In the genomic region with DNA sequence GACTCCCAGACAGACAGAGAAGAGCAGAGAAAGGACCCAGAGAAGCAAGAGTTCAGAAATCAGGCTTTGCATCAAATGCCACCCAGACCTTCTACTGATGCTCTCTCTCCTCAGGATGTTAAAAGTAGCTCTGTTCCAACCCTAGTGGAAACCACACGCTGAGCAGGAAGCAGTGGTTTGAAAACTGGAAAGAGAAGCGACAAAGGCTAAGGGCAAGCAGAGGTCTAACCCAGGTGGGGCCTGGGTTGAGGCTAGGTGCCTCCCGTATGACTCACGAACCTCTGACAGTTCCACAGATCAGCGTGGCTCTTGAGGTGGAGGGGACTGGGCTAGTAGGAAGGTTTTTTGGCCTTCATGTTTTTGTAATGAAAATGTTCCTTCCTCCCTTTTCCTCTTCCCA, we compare ENCODE assay signal across 17 mouse cellular contexts. TPM values are rescaled to one million over a fixed set of nuclear protein-coding genes. Genes with fewer than 3 reads are reported as not detected.
A peak's percentile ranks its signal among the peaks of the same experiment; 100 is the strongest.
DNase-seq lines count a peak whose midpoint lies in the region; ATAC-seq and TF ChIP-seq lines count a peak whose summit lies in the region.
"Had no signal": no experiment of that assay in that cellular context is flagged by ENCODE, and none has a peak within 500 bp of the region (broad histone marks: within the 10 kb centered on the region; RNA-seq: fewer than 3 reads in every experiment).

No protein-coding gene starts in this region.

- DNase-seq in CH12.LX (ENCODE audit: extremely low read depth) = peak; percentile 47
- DNase-seq in thymus, adult 18-20 months = peak; percentile 39 to 70
- DNase-seq in gastrocnemius, postnatal 14 days = no peak
- no peak for DNase-seq in cerebellum, adult 8-10 months
- no peak for DNase-seq in left cerebral cortex, adult 18-20 months (ENCODE audit: low spot score in 2 of 2)
- DNase-seq: adrenal gland, postnatal 36 days; cerebellum, postnatal 14 days; kidney, adult 9 months; kidney, postnatal 36 days; liver, postnatal 0 days had no signal

- intact Hi-C loops in gastrocnemius, postnatal 14 days (cut with DNase I; ENCODE audit: low total_unique reads) = loop anchor here (5.0 kb wide), 1 partner anchor 37 kb away; no protein-coding TSS in a partner anchor

- in situ Hi-C loops in CH12.LX (cut with MboI; ENCODE audit: low pct_ligation_motif_present, low pct_unique_long_range_greater_than_20kb, low sequenced_read_pairs) = no loop called here

- peak; percentile 26 to 28 for ATAC-seq in hematopoietic stem cell, adult 5-6 weeks (replicated peaks in 1 of 2; ENCODE audit: insufficient read depth in 1 of 2, low FRiP score in 2 of 2, low TSS enrichment in 1 of 2, low read depth in 1 of 2, poor library complexity in 2 of 2, severe bottlenecking in 2 of 2)
- no peak for ATAC-seq in neural tube, embryonic 15.5 days (ENCODE audit: low FRiP score)
- ATAC-seq: forebrain, embryonic 15.5 days; liver, postnatal 0 days had no signal

- no peak for TF ChIP-seq EP300 in CH12.LX (IDR thresholded peaks at IDR 0.05; ENCODE audit: low read length)

- no peak for TF ChIP-seq RAD21 in CH12.LX (IDR thresholded peaks at IDR 0.05; ENCODE audit: low read depth, low read length)

- no peak overlapping the region for H3K9ac ChIP-seq in CH12.LX (ENCODE audit: insufficient read depth, low read depth)
- no peak overlapping the region for H3K9ac ChIP-seq in neural tube, embryonic 15.5 days (replicated peaks)
- H3K9ac ChIP-seq: forebrain, embryonic 15.5 days; heart, embryonic 12.5 days; limb, embryonic 15.5 days; liver, postnatal 0 days had no signal

- dilution Hi-C loops in CH12.LX (cut with MboI; ENCODE audit: extremely low pct_ligation_motif_present, extremely low pct_unique_long_range_greater_than_20kb, low sequenced_read_pairs) = no loop called here

- no peak overlapping the region for H3K27ac ChIP-seq in CH12.LX (ENCODE audit: insufficient read depth, low read depth)
- H3K27ac ChIP-seq in neural tube, embryonic 15.5 days (replicated peaks) = no peak overlapping the region
- H3K27ac ChIP-seq: forebrain, embryonic 15.5 days; limb, embryonic 15.5 days; stomach, postnatal 0 days had no signal

- H3K9me3 ChIP-seq in CH12.LX (replicated peaks; ENCODE audit: low read length) = peaks cover 3% of the 10 kb centered on the region
- H3K9me3 ChIP-seq in neural tube, embryonic 15.5 days (replicated peaks) = no peaks in the 10 kb centered on the region
- H3K9me3 ChIP-seq: forebrain, embryonic 15.5 days; heart, embryonic 12.5 days; limb, embryonic 15.5 days had no signal

- H3K4me3 ChIP-seq in CH12.LX (replicated peaks in 1 of 3; ENCODE audit: low read depth in 2 of 3, low read length in 2 of 3, poor library complexity in 1 of 3) = no peak overlapping the region
- no peak overlapping the region for H3K4me3 ChIP-seq in neural tube, embryonic 15.5 days (replicated peaks)
- H3K4me3 ChIP-seq: forebrain, embryonic 15.5 days; heart, embryonic 12.5 days; limb, embryonic 15.5 days had no signal

- TF ChIP-seq CTCF in CH12.LX (conservative IDR thresholded peaks at IDR 0.05 in 1 of 2, IDR thresholded peaks at IDR 0.05 in 1 of 2; ENCODE audit: low read depth in 2 of 2, low read length in 2 of 2) = no peak

- 96% methylated on average over 5 of the region's 5 CpGs for WGBS in neural tube, embryonic 15.5 days

- no peak for TF ChIP-seq POLR2A in CH12.LX (IDR thresholded peaks at IDR 0.05; ENCODE audit: low read depth, low read length)

- no peaks in the 10 kb centered on the region for H3K27me3 ChIP-seq in CH12.LX (replicated peaks)
- H3K27me3 ChIP-seq in neural tube, embryonic 15.5 days (replicated peaks) = no peaks in the 10 kb centered on the region
- H3K27me3 ChIP-seq: forebrain, embryonic 15.5 days; limb, embryonic 15.5 days had no signal

- H3K4me2 ChIP-seq in CH12.LX (ENCODE audit: insufficient read depth, low read depth, poor library complexity, severe bottlenecking) = no peak overlapping the region
- H3K4me2 ChIP-seq in neural tube, embryonic 15.5 days = no peak overlapping the region
- H3K4me2 ChIP-seq: forebrain, embryonic 15.5 days; heart, embryonic 12.5 days; limb, embryonic 15.5 days; midbrain, embryonic 11.5 days had no signal

- peaks cover under 1% of the 10 kb centered on the region for H3K79me2 ChIP-seq in CH12.LX (replicated peaks; ENCODE audit: control insufficient read depth, extremely low read depth, insufficient read depth, poor library complexity, severe bottlenecking)

- H3K4me1 ChIP-seq in CH12.LX (ENCODE audit: control insufficient read depth in 1 of 2, insufficient read depth in 2 of 2) = peaks cover 8 to 60% of the 10 kb centered on the region in 2 experiments; a peak in 3 of 4 replicates
- peaks cover 20% of the 10 kb centered on the region for H3K4me1 ChIP-seq in neural tube, embryonic 15.5 days

- H3K36me3 ChIP-seq in CH12.LX (replicated peaks in 1 of 2; ENCODE audit: control insufficient read depth in 1 of 2, insufficient read depth in 1 of 2, low read length in 1 of 2) = no peaks in the 10 kb centered on the region
- no peaks in the 10 kb centered on the region for H3K36me3 ChIP-seq in neural tube, embryonic 15.5 days
- H3K36me3 ChIP-seq: forebrain, embryonic 15.5 days; heart, embryonic 12.5 days; limb, embryonic 15.5 days had no signal

TF ChIP-seq in CH12.LX, 34 proteins besides CTCF, POLR2A, EP300 and RAD21:
- TF ChIP-seq MXI1 (IDR thresholded peaks at IDR 0.05; ENCODE audit: low read depth, low read length) (no peak), E2F4 (IDR thresholded peaks at IDR 0.05; ENCODE audit: insufficient replicate concordance, low read depth, low read length) (no peak), MAX (IDR thresholded peaks at IDR 0.05; ENCODE audit: low read length) (no peak), TBP (conservative IDR thresholded peaks at IDR 0.05; ENCODE audit: low read depth, low read length) (no peak), SIN3A (IDR thresholded peaks at IDR 0.05; ENCODE audit: low read length) (no peak), ZC3H11A (IDR thresholded peaks at IDR 0.05; ENCODE audit: low read depth, low read length) (no peak), SMC3 (IDR thresholded peaks at IDR 0.05; ENCODE audit: low read depth, low read length) (no peak), CHD1 (IDR thresholded peaks at IDR 0.05; ENCODE audit: low read depth, low read length) (no peak), ZMIZ1 (IDR thresholded peaks at IDR 0.05; ENCODE audit: low read depth, low read length) (no peak), ZNF384 (IDR thresholded peaks at IDR 0.05; ENCODE audit: low read depth, low read length) (no peak), KAT2A (IDR thresholded peaks at IDR 0.05; ENCODE audit: insufficient replicate concordance, low read length) (no peak), RCOR1 (conservative IDR thresholded peaks at IDR 0.05; ENCODE audit: low read depth, low read length) (no peak), HCFC1 (IDR thresholded peaks at IDR 0.05; ENCODE audit: low read depth, low read length) (no peak), NELFE (IDR thresholded peaks at IDR 0.05; ENCODE audit: low read depth, low read length) (no peak), CHD2 (IDR thresholded peaks at IDR 0.05; ENCODE audit: low read length) (no peak)

RNA-seq across cellular contexts. Expression of a gene that starts 4.9 kb away (rescaled TPM):
- total RNA-seq in CH12.LX (2012; rRNA removed) (46.1 and 56.1 TPM in 2 replicates), CH12.LX (2014; rRNA removed) (42.4 and 43.1 TPM in 2 replicates)
- 65.4 and 88.6 TPM in 2 replicates for polyA plus RNA-seq in CH12.LX (2012; ENCODE audit: insufficient read length, low read depth)
- total RNA-seq in hematopoietic stem cell, adult 5-6 weeks (2017) = 19.2 and 32.6 TPM in 2 replicates
- 10 to 100 TPM in 1 of 2 experiments, 1 to 10 TPM in 1; 7.9 to 10.0 TPM for total RNA-seq in gastrocnemius, postnatal 14 days (2021)
- 42.4 and 42.6 TPM in 2 replicates for polyA plus RNA-seq in neural tube, embryonic 15.5 days (2015; fragmentation: Nextera tagmentation; extraction: Ambion mirVana)
- total RNA-seq in left cerebral cortex, adult 18-20 months (2021) = 10 to 100 TPM; 34.7 to 35.8 TPM

RNA-seq across cellular contexts. Expression of a gene that starts 9.6 kb away (rescaled TPM):
- 32.2 and 32.6 TPM in 2 replicates for total RNA-seq in CH12.LX (2012; rRNA removed)
- 40.2 and 40.3 TPM in 2 replicates for total RNA-seq in CH12.LX (2014; rRNA removed)
- polyA plus RNA-seq in CH12.LX (2012; ENCODE audit: insufficient read length, low read depth) = 52.2 and 54.1 TPM in 2 replicates
- 51.2 and 56.5 TPM in 2 replicates for total RNA-seq in hematopoietic stem cell, adult 5-6 weeks (2017)
- total RNA-seq in gastrocnemius, postnatal 14 days (2021) = 1 to 10 TPM; 1.8 to 2.1 TPM
- polyA plus RNA-seq in neural tube, embryonic 15.5 days (2015; fragmentation: Nextera tagmentation; extraction: Ambion mirVana) = 1.0 and 4.8 TPM in 2 replicates
- total RNA-seq in left cerebral cortex, adult 18-20 months (2021) = 1 to 10 TPM; 3.6 to 3.8 TPM

Comparison
In these comparisons a context has a peak if more than half of its experiments do, and no peak if none do; other contexts are left out.
1. DNase-seq: peak in CH12.LX (single experiment) and thymus, adult 18-20 months (2 of 2); none in gastrocnemius, postnatal 14 days (single experiment), cerebellum, adult 8-10 months (single experiment) and left cerebral cortex, adult 18-20 months (0 of 2).
2. RNA of a gene that starts 9.6 kb away (total RNA-seq): 51.2 to 56.5 TPM in hematopoietic stem cell, adult 5-6 weeks and 32.2 to 40.3 TPM in CH12.LX; 3.6 to 3.8 TPM in left cerebral cortex, adult 18-20 months and 1.8 to 2.1 TPM in gastrocnemius, postnatal 14 days; every median in the first group is over 4 times any median in the second.